Mouse (Mus musculus) liver, embryonic 14.5 days (tissue): ENCODE results near the gene Phlda2.

Experiments used
- CTCF ChIP-seq: IDR thresholded peaks from 2 replicates; pipeline ENCODE4 v1.5.1; 2016; ENCODE audit warnings: antibody characterized with exemption, low read depth, control low read depth
- EP300 ChIP-seq: IDR thresholded peaks from 2 replicates; pipeline ENCODE4 v1.6.1; 2016; ENCODE audit warnings: antibody characterized with exemption, low read depth

DNA sequence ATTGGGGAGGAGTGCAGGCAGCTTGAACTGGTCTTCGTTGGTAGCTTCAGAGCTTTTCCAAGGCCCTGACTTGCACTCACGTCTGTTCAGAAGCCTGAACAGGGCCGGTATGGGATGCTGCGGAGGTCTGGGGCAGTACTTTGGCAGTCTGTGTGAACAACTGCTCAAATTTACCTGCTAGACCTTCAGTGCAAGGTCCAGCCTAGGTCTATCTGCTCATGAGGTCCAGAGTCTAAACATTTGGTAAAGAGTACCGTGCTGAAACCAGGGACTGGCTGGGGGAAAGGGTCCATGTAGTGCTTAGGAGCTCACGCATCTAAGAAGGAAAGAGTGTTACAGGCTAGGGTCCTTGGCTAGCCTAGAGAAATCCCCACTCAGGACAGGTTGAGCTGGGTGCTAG lies 13.2 kb downstream of the Phlda2 start:
- TF ChIP-seq CTCF (no peak), EP300 (no peak)
